Mouse (Mus musculus) hindbrain, embryonic 12.5 days (tissue): Measurements from ENCODE around the gene Rps13. TPM values are rescaled to one million over a fixed set of nuclear protein-coding genes. Genes with fewer than 3 reads are reported as not detected.

Experiments used
- ATAC-seq: fragments of 200-750 bp; cut with Nextera tagmentation; 2 replicates; pipeline ENCODE4 v1.8.0; 2017; ENCODE audit warnings: moderate TSS enrichment; ENCODE audit not compliant: low FRiP score
- H3K27ac ChIP-seq: fragments of 300-500 bp; sonication (generic); 2 replicates; pipeline ENCODE4 v1.5.1; 2016; ENCODE audit warnings: mild to moderate bottlenecking
- H3K27me3 ChIP-seq: fragments of 300-500 bp; sonication (generic); 2 replicates; pipeline ENCODE4 v1.6.1; 2016; ENCODE audit warnings: mild to moderate bottlenecking
- H3K36me3 ChIP-seq: fragments of 300-500 bp; sonication (generic); 2 replicates; pipeline ENCODE4 v1.6.1; 2016; ENCODE audit warnings: mild to moderate bottlenecking
- H3K4me1 ChIP-seq: fragments of 300-500 bp; sonication (generic); 2 replicates; pipeline ENCODE4 v1.6.1; 2016
- H3K4me2 ChIP-seq: fragments of 300-500 bp; sonication (generic); replicated peaks from 2 replicates; pipeline ENCODE4 v1.6.1; 2016; ENCODE audit warnings: mild to moderate bottlenecking
- H3K4me3 ChIP-seq: fragments of 300-500 bp; sonication (generic); 2 replicates; pipeline ENCODE4 v1.5.1; 2016; ENCODE audit warnings: mild to moderate bottlenecking
- H3K9ac ChIP-seq: fragments of 300-500 bp; sonication (generic); 2 replicates; pipeline ENCODE4 v1.6.1; 2016; ENCODE audit warnings: mild to moderate bottlenecking, moderate library complexity
- H3K9me3 ChIP-seq: fragments of 300-500 bp; sonication (generic); replicated peaks from 2 replicates; pipeline ENCODE4 v1.6.1; 2016; ENCODE audit warnings: mild to moderate bottlenecking
- WGBS: fragments of 180-500 bp; shearing (Covaris S2); methylation state at CpG from one replicate; pipeline ENCODE4 v1.1.7; 2016; 5-methylcytosine and 5-hydroxymethylcytosine counted together
- polyA plus RNA-seq: library from polyadenylated mRNA; unstranded; fragments of >200 nt; fragmentation: Nextera tagmentation; extraction: Ambion mirVana; gene quantifications from 2 replicates; pipeline ENCODE4 v1.2.1, GENCODE M21; 2016

The Rps13 gene
- polyA plus RNA-seq, 1 experiment from 2014 or later: 639 TPM

DNA sequence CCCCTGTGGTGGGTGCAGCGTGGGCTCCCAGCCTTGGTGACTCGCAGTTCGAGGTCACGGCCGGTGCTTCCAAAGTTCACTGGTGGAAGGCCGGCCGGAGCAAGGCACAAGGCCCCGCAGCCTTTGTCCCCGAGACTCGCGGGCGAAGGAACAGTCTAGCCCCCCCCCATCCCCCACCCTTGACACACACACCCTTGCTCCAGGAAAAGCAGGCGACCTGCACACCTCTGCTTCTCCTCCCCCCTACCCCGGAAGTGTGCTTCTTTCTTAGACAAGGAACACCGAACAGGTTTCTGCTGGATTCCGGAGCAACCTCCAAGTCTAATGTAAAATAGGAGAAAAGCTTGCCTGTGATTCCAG is 25.4 kb downstream of the Rps13 start:
- peak overlapping the region; percentile 100 for H3K4me2 ChIP-seq
- peak overlapping the region; percentile 71 for H3K9ac ChIP-seq
- H3K36me3 ChIP-seq: no peaks in the 10 kb centered on the region
- no peak overlapping the region for H3K27ac ChIP-seq
- ATAC-seq: peak; percentile 24; the same call in 1 of the 2 replicates
- H3K4me3 ChIP-seq: peak overlapping the region; percentile 78
- peaks cover 24% of the 10 kb centered on the region for H3K4me1 ChIP-seq
- H3K27me3 ChIP-seq: peaks cover 26% of the 10 kb centered on the region
- no peaks in the 10 kb centered on the region for H3K9me3 ChIP-seq
- 2% methylated on average over 16 of the region's 16 CpGs for WGBS

DNA sequence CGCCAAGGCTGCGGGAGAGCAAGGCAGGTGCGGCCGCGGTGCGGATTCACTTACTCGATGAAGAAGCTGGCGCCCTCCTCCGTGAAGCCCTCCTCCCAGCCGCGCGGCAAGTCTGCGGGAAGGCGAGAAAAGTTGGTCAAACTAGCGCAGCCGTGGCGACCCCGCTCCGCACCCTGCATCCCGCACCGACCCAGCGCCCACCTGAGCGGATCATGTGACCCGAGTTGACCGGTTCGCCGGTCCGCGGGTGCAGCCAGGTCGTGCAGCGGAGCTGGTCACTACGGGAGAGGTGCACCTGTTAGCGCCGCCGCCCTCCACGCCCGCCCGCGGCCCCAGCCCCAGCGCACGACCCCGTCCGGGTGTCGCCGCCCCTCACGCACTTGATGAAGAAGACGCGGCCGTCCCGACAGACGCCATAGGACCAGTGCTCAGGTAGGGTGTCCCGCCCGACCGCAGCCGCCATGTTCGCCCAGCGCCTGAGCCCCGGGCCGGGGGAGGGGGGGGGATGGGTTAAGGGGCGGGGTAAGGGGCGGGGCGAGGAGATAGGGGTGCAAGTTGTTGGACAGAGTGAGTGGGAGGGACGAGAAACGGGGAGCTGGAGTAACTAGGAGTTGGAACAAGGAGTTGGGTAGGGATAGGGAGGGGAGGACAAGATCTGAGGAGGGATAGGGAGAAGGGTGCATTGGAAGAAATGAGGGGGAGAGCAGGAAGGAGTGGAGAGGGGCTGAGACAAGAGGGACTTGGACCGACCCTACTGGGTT is 25.9 kb downstream of the Rps13 start, which contains the start of gene Plekha7:
Gene Plekha7, minus strand, starts transcription at position 506 of the 761 bp plus-strand sequence.
- ATAC-seq: peak; percentile 73
- Histone ChIP-seq H3K27me3 (peaks cover 26% of the 10 kb centered on the region), H3K9ac (peak within 1 kb of the TSS; percentile 71), H3K36me3 (no peaks in the 10 kb centered on the region), H3K27ac (peak within 1 kb of the TSS; percentile 60), H3K9me3 (no peaks in the 10 kb centered on the region), H3K4me3 (peak within 1 kb of the TSS; percentile 78), H3K4me2 (peak within 1 kb of the TSS; percentile 100), H3K4me1 (peaks cover 24% of the 10 kb centered on the region)
- under 1% methylated on average over 64 of the region's 65 CpGs for WGBS

DNA sequence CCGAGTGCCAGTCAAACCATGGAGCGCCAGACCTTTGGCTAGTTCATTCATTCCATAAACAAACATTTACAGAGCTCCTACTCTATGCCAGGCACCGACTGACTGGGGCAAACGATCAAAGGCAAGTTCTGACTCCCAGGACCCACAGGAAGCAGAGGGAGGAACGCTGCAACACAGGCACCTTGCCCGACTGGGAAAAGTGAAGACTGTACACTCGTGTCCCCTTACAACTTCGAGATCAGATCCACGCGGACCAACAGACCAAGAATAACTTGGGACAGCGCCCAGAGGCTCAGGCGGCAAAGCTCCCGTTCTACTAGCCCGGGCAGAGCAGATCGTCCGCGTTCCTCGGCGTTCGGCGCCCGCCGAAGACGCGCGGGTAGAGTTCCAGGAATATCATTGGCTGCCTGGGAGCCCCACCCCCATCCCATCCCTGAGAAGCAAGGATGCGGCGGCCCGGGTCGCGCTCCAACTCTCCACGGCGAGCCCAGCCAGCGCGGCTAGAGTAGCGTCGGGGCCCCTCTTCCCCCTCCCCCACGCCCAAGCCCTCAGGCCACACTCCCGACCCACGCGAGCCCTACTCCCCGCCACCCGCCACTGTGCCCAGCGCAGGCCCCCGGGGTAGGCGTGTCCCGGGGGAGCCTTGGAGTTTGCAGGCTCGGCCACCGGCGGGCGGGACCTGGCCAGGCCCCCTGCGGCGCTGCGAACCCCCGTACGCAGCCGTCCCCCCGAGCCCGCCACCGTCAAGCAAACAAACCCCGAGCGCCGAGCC is 26.7 kb downstream of the Rps13 start:
- Histone ChIP-seq H3K27ac (0 out of 2 replicates have a peak overlapping the region, but pooled peaks have one; percentile 40), H3K36me3 (no peaks in the 10 kb centered on the region), H3K4me2 (peak overlapping the region; percentile 100), H3K9me3 (no peaks in the 10 kb centered on the region), H3K4me3 (peak overlapping the region; percentile 78), H3K9ac (peak overlapping the region; percentile 71), H3K27me3 (peaks cover 26% of the 10 kb centered on the region), H3K4me1 (peaks cover 24% of the 10 kb centered on the region)
- peak; percentile 87 for ATAC-seq
- under 1% methylated on average over 63 of the region's 63 CpGs for WGBS

DNA sequence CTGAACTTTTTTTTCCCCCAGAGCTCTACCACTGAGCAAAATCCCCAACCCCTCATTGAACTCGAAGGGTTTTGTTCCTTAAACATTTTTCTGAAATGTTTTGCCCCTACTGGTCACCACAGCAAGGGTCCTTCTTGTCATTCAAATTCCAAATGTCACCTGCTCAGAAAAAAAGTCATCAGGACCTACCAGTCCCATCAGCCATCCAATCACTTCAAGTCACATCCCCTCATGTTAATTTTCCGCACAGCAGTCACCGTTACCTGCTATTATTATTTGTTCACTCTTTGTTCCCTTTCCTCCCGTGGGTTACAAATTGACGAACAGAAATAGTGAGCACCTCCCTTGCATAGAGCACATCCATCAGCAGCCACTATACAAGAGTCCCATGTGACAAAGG is 27.4 kb downstream of the Rps13 start:
- Histone ChIP-seq H3K4me1 (peaks cover 24% of the 10 kb centered on the region), H3K4me2 (peak overlapping the region; percentile 100), H3K9me3 (no peaks in the 10 kb centered on the region), H3K36me3 (no peaks in the 10 kb centered on the region), H3K27me3 (peaks cover 26% of the 10 kb centered on the region), H3K27ac (no peak overlapping the region), H3K9ac (0 out of 2 replicates have a peak overlapping the region, but pooled peaks have one; percentile 35), H3K4me3 (peak overlapping the region; percentile 78)
- 7% methylated on average over 5 of the region's 5 CpGs for WGBS
- ATAC-seq: no peak

DNA sequence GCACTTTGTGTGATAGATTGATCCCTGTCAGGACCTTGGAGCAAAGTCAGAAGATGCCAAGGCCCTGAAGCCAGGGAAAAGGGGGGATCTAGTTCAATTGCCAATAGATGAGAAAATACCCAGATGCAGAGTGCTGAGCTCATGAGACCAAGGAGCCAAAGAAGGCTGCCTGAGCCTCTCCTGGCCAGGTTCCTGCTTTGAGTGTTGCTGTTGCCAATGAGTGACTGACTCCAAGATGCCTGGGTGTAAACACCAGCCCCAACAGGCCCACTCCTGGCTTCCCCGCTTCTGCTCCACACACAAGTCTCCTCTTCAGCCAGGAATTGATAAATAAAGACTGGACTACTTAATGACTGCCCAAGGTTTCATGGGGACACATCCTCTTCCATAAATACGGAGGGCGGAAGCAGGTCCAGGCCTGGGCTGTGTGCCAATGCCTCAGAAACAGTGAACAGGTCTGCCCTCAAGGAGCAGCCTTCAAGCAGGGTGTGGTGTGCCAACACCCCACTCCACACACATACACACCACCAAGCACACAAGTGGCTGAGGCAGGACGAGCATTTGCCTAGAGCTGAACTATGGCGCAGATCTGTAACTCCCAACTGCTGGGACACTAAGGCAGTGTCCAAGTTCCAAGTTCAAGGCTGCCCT is 32.2 kb downstream of the Rps13 start:
- 92% methylated on average over 5 of the region's 5 CpGs for WGBS
- no peak overlapping the region for H3K27ac ChIP-seq
- H3K27me3 ChIP-seq: peaks cover 12% of the 10 kb centered on the region; the same call in 1 of the 2 replicates
- no peaks in the 10 kb centered on the region for H3K36me3 ChIP-seq
- no peaks in the 10 kb centered on the region for H3K9me3 ChIP-seq
- no peak overlapping the region for H3K9ac ChIP-seq
- H3K4me3 ChIP-seq: no peak overlapping the region
- H3K4me1 ChIP-seq: peaks cover 7% of the 10 kb centered on the region; the same call in 1 of the 2 replicates
- no peak overlapping the region for H3K4me2 ChIP-seq
- ATAC-seq: no peak

DNA sequence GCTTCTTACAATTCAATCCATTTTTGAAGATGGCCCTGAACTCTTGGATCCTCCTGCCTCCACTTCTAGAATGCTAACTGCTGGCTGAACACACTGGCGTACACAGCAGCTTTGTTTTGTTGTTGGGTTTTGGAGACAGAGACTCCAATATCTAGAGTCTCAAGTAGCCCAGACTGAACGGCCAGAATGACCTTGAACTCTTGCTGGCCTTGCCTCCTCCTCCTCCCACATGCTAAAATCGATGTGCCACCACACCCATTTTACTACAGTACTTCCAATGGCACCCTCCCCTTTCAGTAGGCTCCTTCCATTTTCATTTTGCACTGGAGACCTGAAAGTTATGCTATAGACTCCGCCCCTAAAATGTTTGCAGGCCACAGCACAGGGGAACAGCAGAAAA is 32.9 kb downstream of the Rps13 start:
- WGBS: 91% methylated on average over 4 of the region's 4 CpGs
- peaks cover 5% of the 10 kb centered on the region; the same call in 1 of the 2 replicates for H3K4me1 ChIP-seq

DNA sequence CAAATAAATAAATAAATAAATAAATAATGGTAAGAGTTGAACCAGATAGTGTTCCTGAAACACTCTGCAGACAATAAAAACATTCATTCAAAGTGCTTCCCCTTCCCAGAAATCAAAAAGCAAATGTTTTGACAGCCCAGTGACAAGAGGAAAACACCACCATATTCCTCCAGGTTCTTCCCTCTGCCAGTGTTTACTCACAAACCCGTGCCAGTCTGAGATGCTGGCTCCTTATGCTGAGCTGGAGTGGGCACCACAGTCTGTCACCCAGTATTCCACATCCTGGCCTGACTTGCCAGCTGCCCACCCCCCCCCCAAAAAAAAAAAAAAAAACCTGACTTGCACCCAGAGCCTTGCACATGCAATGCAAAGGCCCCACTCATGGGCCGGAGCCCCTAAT is 35.1 kb downstream of the Rps13 start:
- H3K27me3 ChIP-seq: no peaks in the 10 kb centered on the region
- no peak overlapping the region for H3K4me3 ChIP-seq
- H3K4me1 ChIP-seq: peaks cover 11% of the 10 kb centered on the region; the same call in 1 of the 2 replicates
- WGBS: 90% methylated on average over 2 of the region's 2 CpGs
- ATAC-seq: no peak
- H3K27ac ChIP-seq: no peak overlapping the region
- no peak overlapping the region for H3K9ac ChIP-seq
- no peaks in the 10 kb centered on the region for H3K36me3 ChIP-seq
- no peak overlapping the region for H3K4me2 ChIP-seq
- H3K9me3 ChIP-seq: no peaks in the 10 kb centered on the region

More for the DNA sequence above, 32.9 kb downstream of the Rps13 start:
- Histone ChIP-seq H3K4me2 (no peak overlapping the region), H3K9me3 (no peaks in the 10 kb centered on the region), H3K27me3 (peaks cover 5% of the 10 kb centered on the region; the same call in 1 of the 2 replicates), H3K4me3 (no peak overlapping the region), H3K9ac (no peak overlapping the region), H3K36me3 (no peaks in the 10 kb centered on the region), H3K27ac (no peak overlapping the region)
- no peak for ATAC-seq

DNA sequence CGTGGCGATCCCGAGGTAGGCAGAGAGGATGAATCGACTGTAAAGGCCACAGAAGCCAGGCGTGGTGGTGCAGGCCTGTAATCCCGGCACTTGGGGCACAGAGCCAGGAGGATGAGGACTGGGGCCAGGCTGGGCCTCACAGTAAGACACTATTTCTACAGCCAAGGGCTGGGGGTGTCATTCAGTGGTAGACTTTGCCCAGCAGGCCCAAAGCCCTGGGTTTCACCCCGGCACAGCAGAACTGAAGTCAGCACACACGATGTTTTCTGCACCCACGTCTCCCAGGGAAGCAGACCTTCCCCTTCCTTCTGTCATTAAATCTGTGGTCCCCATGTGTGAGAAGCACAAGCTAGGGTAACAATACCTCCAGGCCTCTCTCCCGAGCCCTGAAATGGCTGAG is 35.6 kb downstream of the Rps13 start:
- Histone ChIP-seq H3K4me3 (no peak overlapping the region), H3K36me3 (no peaks in the 10 kb centered on the region), H3K9ac (no peak overlapping the region), H3K27me3 (no peaks in the 10 kb centered on the region), H3K9me3 (no peaks in the 10 kb centered on the region), H3K4me1 (peaks cover 11% of the 10 kb centered on the region; the same call in 1 of the 2 replicates), H3K4me2 (no peak overlapping the region), H3K27ac (no peak overlapping the region)
- 80% methylated on average over 10 of the region's 10 CpGs for WGBS
- no peak for ATAC-seq

DNA sequence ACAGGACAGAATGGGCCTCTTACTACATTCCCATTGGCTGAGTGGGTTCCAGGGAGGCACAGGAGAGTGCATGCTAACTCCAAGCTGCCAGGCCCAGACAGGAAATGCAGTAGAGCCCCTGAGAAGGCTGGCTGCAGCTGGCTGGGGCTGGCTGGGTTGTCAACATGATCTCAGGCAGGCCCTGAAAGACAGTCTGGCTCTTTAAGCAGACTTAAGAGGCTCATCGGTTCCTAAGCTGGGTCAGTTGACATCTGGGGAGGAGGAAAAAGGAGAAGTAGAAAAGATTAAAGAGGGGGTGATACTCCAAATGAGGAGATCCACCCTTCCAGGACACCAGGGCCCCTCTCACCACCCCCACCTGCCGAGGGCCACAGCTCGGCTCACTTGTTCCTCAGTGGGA is 39.0 kb downstream of the Rps13 start:
- no peaks in the 10 kb centered on the region for H3K36me3 ChIP-seq
- no peak for ATAC-seq
- no peak overlapping the region for H3K9ac ChIP-seq
- peaks cover 11% of the 10 kb centered on the region; the same call in 1 of the 2 replicates for H3K4me1 ChIP-seq
- no peak overlapping the region for H3K27ac ChIP-seq
- no peaks in the 10 kb centered on the region for H3K9me3 ChIP-seq
- no peak overlapping the region for H3K4me2 ChIP-seq
- no peaks in the 10 kb centered on the region for H3K27me3 ChIP-seq
- WGBS: 71% methylated on average over 3 of the region's 3 CpGs
- H3K4me3 ChIP-seq: no peak overlapping the region

DNA sequence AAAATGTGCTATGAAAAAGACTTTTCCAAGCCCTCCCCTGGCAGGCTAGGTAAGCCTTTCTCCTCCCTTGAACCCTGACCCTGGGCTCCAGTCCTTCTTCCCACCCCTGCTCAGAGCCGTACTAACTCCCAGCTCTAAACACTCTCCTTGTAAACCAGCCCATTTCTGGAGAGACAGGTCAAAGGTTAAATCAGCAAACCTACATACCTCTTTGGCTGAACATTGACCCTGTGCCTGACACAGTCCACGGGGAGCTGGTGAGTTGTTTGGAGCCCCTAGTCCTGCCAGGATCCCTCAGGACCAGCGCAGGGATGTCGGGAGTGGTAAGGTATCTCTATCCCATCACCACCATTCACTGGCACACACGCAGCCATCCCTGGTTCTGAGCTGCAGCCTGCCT is 41.6 kb downstream of the Rps13 start:
- Histone ChIP-seq H3K4me3 (no peak overlapping the region), H3K4me1 (peaks cover 11% of the 10 kb centered on the region; the same call in 1 of the 2 replicates), H3K27me3 (no peaks in the 10 kb centered on the region), H3K27ac (no peak overlapping the region), H3K9me3 (no peaks in the 10 kb centered on the region), H3K4me2 (no peak overlapping the region), H3K9ac (no peak overlapping the region), H3K36me3 (no peaks in the 10 kb centered on the region)
- WGBS: 41% methylated on average over 5 of the region's 5 CpGs
- no peak for ATAC-seq

DNA sequence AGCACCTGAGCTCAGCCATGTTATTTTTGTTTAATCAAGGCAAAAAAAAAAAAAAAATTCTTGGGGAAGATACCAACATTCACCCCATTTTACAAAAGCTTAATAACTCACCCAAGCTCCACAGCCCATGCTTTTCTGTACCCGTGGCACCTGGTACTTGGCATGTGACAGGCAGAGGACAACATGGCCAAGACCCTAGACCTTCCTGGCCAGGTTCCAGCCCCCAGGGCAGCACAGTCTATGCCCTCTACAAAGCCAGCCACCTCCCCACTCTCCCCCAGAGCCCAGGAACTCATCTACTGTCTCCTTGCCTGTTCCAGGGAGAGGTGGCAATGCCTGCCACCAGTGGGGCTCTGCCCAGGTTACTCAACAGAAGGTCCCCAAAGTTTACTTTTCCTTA is 43.4 kb downstream of the Rps13 start:
- peaks cover 19% of the 10 kb centered on the region; the same call in 1 of the 2 replicates for H3K4me1 ChIP-seq
- H3K27ac ChIP-seq: no peak overlapping the region
- H3K9ac ChIP-seq: no peak overlapping the region
- H3K4me2 ChIP-seq: no peak overlapping the region
- no peak for ATAC-seq
- WGBS: 76% methylated on average over 1 of the region's 1 CpGs
- no peaks in the 10 kb centered on the region for H3K9me3 ChIP-seq
- no peak overlapping the region for H3K4me3 ChIP-seq
- H3K36me3 ChIP-seq: no peaks in the 10 kb centered on the region
- no peaks in the 10 kb centered on the region for H3K27me3 ChIP-seq

DNA sequence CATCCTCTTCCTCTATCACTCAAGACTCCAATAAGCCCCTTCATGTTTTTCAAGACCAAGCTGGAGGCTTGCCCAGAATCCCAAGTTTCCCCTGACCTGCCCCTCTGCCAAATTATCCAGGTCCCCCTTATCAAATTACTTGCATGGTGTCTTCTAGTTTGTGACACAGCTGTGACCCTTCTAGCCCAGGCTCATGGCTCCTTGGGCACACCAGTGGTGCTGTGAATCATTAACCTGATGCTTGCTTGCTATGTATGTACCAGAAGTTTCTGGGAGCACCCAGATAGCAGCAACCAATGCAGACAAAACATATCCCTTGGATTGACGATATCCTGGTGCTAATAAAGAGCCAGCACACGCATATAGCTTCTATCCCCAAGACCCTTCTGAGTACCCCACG is 45.0 kb downstream of the Rps13 start:
- WGBS: 83% methylated on average over 3 of the region's 3 CpGs
- H3K9ac ChIP-seq: no peak overlapping the region
- no peak for ATAC-seq
- peaks cover 10% of the 10 kb centered on the region; the same call in 1 of the 2 replicates for H3K4me1 ChIP-seq
- no peaks in the 10 kb centered on the region for H3K9me3 ChIP-seq
- H3K27ac ChIP-seq: no peak overlapping the region
- no peaks in the 10 kb centered on the region for H3K27me3 ChIP-seq
- no peak overlapping the region for H3K4me3 ChIP-seq
- H3K4me2 ChIP-seq: no peak overlapping the region
- H3K36me3 ChIP-seq: no peaks in the 10 kb centered on the region
